Mouse (Mus musculus): Measurements from ENCODE around the gene Mical3. TPM values are rescaled to one million over a fixed set of nuclear protein-coding genes. Genes with fewer than 3 reads are reported as not detected.
A peak's percentile ranks its signal among the peaks of the same experiment; 100 is the strongest.

Gene Mical3
- total RNA-seq, 2 experiments from 2014 or later, result 65.2 to 82.4 TPM

DNA sequence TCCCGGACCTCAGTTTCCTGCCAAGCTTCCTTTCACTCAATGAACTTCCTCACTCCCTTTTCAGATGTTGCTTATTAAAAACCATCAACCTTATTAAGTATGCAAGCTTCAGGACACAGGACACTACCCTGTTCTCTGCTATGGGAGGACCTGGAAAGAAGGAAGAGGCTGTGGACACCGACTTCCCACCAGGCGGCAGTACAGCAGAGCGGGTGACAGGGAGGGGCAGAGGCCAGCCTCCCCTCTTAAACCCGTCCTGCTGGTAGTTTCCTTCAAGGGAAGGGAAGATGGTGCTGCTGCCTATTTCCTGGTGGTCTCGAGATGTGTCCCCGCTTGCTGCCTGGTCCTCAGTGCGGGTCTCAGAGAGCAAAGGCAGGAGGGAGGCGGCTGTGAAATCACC, 117.0 kb downstream of the Mical3 start:
- peak; percentile 61 for DNase-seq

DNA sequence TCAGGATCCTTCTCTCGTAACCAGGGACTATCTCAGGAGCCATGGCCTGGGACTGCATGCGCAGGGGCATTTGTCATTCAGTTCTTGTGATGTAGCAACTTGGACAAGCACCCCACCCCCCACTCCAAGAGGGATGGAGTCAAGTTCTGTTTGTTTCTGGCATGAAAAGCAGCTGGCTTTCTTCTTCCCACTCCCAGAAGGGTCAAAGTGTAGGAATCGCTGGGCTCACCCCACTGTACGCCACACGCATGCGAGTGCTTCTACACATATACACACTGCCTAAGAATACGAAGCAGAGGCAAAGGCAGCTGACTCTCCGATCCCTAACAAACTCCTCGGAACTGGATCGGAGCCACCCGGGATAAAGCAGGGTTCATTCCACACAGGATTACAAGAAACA, 119.1 kb downstream of the Mical3 start:
- DNase-seq, result no peak

DNA sequence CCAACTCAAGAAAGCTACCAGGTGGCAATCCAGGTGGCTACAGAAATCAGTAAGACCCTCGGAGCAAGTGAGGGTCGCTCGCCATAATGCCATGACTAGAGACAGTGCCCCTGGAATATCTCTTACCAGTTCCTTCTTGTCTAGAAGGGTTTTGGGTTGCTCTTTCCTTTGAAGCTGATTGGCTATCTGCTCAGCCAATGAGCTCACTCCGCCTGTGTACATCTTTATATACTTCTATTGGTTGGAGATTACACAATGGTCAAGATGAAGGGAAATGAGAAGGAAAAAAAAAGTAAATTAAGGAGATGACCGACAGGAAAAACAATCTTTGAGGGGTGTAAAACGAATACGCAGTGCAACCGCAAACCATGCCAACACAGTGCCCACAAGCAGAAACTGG, 121.1 kb downstream of the Mical3 start:
- DNase-seq, result no peak

DNA sequence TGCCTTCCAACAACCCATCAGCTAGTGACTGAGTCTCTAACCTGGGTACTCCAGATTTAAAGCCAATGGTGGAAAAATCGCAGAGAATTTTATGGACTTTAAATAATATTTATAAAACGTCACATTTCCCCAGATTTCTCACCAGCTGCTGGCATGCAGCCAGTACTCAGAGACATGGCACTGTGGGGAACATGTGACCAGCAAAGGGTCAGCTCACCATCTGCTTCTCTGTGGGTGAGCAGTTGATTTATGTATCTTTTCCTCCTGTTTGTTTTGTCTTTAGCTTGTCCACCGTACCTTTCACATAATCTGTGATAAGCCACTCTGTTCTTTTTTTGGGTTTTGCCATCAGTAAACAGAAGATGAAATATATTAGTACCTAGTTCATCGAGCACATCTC, 125.8 kb downstream of the Mical3 start:
- DNase-seq, result no peak

DNA sequence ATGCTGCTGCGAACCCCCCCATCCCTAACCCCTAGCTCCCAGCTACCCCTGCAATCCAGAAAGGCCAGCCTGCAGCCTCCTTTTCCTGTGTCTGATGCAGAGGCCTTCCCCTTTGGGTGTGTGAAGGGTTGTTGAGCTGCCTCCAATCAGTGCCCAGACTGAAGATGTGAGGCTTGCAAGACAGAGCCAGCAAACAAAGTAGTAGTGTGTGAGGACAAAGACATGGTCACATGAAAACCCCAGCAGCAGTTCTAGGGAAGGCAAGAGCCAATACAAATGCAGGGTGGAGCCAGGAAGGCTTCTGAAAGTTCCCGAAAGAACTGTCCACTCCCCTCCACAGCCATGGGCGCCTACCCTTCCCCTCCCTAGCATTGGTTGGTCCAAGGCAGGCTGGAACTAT, 127.8 kb downstream of the Mical3 start:
- DNase-seq, result no peak

DNA sequence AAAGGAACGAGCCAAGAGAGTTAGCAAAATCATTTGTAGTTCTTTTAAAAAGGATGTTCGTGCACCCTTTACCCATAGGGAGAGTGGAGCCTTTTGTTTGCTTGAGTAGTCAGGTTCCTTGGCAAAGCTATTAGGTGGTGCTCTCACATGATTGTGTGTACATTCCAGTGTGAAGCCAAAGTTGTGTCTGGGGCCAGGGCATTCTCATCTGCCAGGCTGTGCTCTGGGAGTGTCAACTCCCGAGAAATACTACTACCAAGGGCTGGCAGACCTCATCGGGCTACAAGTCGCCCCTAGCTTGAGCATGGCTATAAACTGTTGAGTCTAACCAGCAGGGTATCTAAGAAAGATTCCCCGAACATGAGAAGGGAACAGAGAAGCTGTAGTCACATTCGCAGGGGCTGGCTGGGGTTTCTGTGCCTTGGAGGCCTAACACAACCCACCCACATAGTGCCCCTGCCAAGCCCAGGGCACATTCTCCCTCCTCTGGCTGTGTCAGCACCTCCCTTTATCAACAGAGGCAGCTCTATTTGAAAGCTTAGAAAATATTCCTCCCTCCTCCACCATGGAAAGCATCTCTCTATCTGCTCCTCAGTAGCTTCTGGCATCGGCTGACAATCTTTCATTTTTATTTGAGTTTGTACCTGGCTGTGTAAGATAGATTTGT, 130.8 kb downstream of the Mical3 start:
- no peak for DNase-seq

DNA sequence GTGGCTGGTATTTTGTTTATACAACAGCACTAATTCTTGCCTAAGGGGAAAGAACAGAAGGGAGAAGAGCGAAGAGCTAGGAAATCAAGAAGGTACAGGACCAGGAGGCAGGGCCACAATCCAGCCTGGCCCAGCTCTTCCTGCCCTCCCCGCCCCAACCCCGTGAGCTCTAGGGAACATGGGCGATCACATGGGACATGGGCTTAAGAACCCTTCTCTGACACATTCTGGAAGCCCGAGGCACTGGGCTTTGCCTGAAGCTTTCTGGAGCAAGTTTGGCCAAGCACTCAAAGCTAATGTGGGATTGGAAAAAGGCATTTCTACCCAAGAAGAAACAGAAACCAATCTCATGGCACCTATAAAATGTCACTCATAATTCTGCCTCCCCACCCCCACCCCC, 131.7 kb downstream of the Mical3 start:
- DNase-seq, result no peak

DNA sequence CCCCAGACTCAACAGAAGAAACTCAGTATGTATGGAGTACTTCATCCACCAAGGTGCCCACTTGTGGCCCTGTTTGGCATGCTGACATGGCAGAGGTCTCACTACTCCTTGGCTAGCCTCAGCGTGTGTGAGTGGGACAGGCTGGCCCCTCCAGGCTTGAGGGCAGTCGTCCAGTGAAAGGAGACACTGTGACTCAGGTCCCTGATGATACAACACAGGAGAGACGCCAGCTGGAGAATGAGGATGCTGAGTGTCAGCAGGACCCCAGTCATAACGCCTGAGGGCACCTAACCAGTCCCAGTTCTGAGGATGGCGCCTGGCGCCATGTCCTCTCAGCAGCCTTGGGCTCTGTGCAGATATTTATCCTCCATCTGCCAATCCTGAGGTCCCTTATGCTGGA, 134.2 kb downstream of the Mical3 start:
- no peak for DNase-seq

DNA sequence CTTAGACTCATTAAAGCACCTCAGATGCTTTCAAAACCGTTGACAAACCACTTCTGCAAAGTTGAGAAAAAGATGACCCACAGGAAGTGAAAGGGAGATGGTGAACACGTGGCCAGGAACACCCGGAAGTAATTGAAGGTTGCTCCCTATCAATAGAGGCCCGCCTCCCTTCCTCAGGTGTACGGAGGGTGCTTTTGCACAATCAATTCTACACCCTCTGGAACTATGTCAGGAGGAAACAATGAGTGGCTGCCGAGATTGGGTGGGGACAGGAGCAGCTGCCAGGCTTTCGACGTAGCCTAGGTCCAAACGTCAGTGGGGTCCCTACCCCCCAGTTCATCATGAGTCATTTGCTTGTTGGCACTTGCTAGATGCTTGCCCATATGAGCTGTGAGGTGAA, 135.3 kb downstream of the Mical3 start:
- DNase-seq, result no peak

DNA sequence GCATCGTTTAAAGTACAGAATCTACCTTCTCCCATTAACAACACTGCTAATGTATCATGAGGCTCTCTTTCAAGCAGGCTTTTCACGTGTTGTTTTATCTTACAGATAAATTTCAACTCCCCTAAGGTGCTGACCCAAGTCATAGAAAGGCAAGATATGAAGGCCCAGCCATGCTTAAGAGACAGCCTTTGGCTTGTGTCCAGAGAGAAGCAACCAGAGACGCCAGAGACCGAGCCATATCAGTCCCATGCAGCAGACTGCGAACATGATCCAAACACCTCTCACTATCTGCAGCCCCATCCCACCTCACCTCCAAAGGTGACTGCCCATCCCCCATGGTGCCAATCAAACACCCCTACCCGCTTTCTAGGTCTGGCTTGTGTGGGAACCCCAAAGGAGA, 138.9 kb downstream of the Mical3 start:
- no peak for DNase-seq

DNA sequence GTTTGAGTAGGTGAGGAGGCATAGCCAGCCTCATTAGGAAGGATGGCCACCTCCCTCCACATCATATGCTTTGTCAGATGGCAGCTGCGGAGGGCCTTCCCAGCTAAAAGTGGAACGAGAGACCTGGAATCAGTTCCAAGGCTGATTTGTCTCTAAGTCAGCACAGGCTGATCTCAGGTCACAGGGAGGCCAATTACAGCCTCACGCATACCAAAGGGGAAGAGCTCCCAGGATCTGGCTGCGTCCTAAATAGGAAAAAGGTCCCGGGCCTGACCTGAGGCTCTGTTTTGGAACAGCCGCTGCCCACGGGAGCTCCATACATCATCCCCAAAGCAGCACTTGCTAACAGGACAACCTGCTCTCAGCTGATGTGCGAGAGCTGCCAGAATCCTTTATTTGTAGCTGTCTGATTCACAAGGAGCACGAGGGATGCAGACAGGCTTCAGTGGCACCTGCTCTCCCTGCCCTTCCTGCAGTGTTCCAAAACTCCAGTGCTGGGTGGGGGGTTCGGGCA, 143.2 kb downstream of the Mical3 start:
- DNase-seq, result peak; percentile 34

DNA sequence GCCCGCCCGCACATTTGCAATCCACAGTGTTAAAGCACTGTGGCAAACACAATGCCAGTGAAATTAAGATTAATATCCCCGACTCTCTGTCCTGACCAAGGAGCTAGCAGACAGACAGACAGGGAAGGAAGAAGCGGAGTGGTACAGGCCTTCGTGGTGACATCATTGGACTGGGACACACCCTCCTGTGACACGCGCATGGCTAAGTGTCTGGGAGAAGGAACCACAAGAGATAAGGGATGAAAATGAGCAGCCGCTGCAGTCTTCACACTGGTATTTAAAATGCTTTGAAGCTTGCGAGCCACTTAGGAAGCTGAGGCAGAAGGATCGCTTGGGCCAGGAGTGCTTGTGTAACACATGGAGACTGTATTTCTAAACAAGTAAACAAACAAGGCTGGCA, 143.6 kb downstream of the Mical3 start:
- DNase-seq, result no peak

DNA sequence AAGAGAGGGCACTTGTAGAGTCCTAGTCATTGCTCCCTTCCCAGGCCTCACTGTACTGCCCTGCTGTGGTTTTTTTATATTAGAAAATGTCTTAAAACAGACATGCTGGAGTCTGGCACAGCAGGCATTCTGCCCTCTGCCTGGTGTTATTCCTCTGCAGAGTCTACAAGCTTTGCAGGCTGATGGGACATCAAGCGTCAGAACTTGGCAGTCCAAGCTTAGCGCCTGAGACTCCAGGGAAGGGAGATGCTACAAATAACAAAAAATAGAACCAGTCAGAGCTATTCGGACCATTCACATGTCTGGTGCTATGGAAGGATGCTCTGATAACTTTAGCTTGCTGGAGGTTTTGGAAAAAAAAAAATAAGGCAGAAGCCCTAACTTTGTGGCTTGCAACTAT, 144.6 kb downstream of the Mical3 start:
- DNase-seq, result no peak

DNA sequence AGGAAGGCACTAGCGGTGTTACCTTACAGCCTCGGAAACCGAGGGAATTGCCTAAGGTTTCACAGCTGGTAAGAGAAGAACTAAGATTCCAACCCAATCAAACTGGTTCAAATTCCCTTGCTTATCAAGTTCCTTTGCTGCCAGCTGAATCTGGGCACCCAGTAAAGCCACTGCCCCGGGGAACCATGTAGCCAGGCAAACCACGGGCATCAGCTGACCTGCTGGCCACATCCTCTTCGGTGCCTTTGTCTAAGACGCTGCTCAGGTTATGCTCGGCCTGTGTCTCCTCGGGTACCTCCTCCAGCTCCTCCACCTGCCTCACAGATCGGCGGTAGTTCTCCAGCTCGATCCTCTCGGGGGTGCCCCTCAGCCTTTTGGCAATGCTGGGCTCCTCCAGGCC, 148.5 kb downstream of the Mical3 start:
- DNase-seq, result no peak

DNA sequence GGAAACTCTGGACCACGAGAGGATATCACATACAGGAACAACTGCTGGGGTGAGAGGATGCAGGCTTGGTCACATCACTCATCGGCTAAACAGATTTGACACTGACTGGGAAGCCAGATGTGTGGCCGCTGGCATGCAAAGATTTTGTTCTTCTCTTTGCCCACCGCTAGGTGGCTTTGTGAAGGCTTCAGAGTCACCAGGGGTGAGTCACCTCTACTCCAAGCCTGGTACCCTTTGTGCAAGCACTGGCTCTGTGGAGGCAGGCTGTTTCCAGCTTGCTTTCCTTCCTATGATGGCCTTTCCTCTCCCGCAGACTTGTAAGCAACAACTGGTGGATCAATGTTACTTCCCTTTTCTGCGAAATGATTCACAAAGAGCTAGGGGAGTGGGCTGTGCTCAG, 149.3 kb downstream of the Mical3 start:
- DNase-seq, result no peak

DNA sequence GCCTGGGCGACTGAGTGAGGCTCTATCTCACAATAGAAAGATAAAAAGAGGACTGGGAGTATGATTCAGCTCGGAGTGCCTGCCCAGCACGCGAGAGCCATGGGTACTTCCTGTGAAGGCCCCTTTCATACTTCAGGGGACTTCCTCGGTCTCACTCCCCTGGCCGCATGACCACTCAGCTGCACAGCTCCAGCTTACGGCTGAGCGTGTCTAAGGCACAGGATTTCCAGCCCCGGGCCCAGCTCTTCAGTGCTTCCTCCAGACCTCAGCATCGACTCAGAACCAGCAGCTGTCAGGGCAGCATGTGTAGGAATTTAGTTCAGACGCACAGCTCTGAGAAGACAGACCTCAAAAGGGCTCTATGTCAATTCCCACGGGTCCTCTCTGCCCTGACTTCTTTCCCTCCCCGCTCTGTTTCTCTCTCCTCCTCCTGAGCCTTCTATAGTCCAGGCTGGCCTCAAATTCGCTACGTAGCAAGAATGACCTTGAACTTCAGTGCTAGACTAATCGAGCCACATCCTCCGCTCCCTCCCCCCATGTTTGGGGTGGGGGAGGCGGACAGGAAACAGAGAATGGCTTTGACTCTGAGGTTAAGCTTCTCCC, 152.7 kb downstream of the Mical3 start:
- DNase-seq, result no peak

DNA sequence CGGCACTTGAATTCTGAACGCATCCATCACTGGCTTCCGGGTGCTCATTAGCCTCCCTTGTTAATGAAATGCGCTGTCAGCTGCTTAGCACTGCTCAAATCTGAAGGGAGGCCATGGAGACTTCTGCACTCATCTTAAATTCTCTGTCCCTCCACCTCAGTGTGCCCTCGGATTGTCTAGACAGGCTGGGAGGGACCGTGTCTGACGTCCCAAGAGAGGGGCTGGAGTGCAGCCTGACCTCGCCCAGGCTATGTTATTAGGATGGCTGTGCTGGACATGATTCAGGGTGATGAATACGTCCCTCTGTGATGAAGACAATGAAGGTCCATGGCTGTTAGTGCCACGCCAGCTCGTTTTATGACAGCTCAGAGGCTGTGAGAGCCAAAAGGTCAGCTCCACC, 153.8 kb downstream of the Mical3 start:
- no peak for DNase-seq

DNA sequence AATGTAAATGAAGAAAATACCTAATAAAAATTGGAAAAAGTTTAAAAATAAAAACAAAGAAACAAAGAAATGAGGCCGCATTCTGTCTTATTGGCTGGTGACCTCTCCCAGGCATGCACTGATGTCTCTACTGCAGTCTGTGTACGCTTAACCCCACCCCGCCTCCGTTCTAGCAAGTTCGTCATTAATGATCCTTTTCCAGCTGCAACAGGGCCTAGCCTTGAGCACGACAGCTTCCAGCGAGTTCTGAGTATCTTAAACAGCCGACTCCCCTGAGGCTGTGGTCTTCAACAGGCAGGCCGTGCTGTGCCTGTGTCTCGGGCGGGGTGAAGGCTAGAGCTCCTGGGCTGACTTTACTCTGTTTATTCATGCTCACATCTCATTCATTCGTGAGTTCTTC, 154.7 kb downstream of the Mical3 start:
- no peak for DNase-seq

DNA sequence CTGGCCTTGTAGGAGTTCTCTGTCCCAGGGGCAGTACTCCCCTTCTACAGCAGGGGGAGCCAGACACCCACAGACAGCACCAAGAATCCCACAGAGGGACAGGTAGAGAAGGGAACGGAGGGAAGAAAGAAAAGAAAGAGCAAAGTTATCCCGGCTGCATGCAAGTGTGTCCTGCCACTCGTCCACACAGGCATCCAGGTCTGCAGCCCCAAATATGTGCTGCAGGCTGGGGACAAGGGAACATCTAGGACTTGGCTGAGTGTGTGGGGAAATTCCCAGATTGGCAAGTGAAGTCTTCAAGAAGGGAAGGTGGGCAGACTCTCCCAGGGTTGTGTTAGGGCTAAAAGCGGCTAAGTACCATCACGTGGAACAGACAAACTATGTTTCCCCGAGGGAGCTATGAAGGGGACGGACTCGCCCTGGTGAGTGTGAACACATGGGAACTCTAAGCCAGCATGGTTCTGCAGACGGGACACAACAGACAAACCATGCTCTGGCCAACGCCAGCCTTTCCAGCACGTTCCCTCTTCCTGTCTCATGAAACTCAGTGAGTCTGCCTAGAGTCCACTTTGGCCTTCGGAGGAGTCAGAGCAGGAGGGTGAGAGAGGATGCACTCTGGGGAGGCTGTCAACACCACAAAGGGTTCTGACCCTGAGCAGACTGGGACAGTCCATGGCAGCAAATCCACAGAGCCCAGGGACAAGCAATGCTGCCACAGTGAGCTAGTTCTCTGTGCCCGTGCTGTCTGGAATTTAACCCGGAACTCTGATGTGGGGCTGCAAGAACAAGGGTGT, 158.8 kb downstream of the Mical3 start:
- peak; percentile 80 for DNase-seq

DNA sequence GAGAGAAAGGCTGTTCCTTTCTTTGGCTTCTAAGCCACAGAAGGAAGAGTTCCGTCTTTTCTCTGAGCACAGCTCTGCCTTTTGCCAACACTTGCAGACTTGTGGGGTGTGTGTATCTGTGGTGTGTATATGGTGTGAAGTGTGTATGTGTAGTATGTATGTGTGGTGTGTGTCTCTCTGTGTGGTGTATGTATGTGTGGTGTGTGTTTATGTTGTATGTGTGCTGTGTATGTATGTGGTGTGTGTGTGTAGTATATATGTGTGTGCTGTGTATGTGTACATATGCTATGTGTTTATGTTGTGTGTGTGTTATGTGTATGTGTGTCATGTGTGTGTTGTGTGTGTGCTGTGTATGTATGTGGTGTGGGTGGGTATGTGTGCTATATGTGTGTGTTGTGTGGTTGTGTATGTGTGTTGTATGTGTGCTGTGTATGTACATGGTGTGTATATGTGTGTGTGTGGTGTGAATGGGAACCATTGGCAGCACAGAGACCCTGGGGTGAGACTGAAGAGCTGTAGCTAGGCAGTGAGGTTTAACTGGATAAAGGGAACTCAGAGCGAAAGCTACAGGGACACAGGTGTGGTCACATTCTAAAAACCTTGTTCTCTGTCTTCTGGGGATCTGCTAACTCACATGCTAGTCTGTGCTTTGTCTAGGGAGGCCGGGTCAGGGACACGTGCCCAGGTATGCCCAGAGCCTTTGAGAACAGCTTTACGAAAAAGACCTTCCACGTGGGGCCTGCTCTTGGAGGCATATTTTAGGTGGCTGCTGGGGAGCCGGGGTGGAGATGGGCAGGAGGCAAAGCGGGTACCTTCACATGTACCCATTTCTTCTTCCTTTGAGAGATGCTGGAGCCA, 159.6 kb downstream of the Mical3 start:
- DNase-seq, result no peak

DNA sequence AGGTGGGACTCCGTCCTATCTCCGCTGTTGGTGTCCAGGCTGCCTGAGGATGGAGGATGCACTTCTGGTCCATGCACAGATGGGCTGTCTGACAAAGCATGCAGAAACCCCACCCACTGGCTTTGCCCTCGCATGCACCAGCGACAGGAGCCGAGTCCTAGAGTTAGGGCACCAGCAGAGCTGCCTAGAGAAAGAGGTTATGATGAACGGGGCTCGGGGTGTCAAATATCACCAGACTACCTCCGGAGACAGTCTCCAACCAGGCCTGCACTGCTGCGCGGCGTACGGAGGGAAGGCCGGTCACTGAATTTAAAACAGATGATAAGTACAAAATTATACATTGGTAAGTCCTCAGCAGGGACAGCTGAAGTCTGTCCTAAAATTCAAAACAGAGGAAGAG, 165.0 kb downstream of the Mical3 start:
- no peak for DNase-seq

DNA sequence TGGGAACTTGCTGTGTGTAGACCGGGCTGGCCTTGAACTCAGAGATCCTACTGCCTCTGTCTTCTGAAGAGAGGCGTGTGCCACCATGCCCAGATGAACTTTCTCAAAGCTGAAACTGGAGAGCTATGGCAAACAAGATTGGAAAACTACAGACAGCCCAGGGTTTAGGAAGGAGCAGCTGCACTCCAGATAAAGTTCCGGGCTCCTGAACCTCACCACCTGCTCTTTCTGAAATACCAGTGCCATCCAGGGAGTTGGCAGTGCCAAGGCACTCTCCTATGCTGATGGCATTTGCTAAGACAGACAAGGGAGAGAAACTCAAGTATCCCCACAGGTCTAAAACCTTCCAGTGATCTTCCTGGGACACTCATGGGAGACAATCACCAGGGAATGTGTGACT, 166.6 kb downstream of the Mical3 start:
- no peak for DNase-seq

Data from gastrocnemius, postnatal 10 days (tissue).